Mouse (Mus musculus): ENCODE measurements around the gene Rfk.

DNA sequence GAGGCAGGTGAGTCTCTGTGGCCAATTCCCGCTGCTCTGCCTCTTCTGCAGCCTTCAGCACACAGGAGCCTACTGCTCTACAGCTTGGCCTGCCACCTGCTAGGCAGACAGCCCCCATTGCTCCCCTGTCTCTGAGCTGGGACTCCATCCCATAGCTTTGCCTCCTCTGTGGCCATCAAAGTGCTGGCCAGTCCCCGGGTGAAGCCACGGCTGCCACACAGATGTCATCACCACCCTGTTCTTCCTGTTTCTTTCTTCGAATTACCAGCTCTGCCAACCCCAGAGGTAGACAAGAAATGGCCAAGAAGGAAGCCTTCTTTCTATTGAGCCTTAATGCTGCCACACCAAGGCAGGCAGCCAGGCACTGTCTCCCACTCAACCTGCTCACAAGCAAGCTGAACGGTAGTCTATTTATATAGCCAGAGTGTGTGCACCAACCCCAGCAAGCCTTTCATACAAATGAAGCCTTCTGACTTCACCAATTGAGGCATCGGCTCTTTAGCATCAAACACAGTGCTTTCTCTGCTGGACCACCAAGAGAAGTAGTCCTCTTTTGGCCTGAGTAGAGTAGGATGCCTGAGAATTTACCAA lies 10.9 kb upstream of the Rfk start:
- no peak for TF ChIP-seq CTCF (IDR thresholded peaks at IDR 0.05; ENCODE audit: low read depth, low read length)
- no peak for TF ChIP-seq GATA1 (IDR thresholded peaks at IDR 0.05; ENCODE audit: borderline replicate concordance, low read length)
- TF ChIP-seq TAL1 (conservative IDR thresholded peaks at IDR 0.05; ENCODE audit: low read depth, low read length): no peak
- no peak for TF ChIP-seq GATA2 (IDR thresholded peaks at IDR 0.05; ENCODE audit: borderline replicate concordance, low read depth, low read length)

Measured in G1E (cell line).